Mouse (Mus musculus) adipocyte (in vitro differentiated cells): ENCODE results near the gene Dcpp3.
"Not testable (repeated sequence)": the region's sequence is repeated elsewhere in the genome, so short reads cannot be mapped to it uniquely, and the experiment has no call there.

Source experiments
- DNase-seq: peaks from one replicate; pipeline ENCODE4 v3.0.0-alpha.2; 2016; ENCODE audit warnings: low spot score

Gene Dcpp3

DNA sequence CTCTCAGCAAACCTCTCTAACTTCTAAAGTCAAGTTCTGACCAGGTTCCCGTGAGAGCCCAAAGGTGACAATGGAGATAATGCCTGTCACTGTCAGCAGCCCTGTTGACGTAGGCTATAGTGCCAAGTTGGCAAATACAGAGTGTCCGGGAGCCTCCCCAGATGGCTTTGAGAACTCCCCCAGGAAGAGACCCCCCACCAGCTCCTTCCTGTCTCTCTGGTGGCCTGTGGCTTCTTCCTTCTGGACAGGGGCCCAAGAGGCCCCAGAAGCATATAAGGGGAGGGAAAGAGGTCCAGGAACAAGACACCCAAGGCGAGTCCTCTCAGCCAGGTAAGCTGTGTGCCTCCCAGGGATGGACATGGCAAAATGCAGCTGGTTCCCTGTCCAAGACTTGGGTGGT is at the start of gene Dcpp3:
Dcpp3 (plus strand) TSS at position 301 of the 400 bp plus-strand sequence.
- not testable (repeated sequence) for DNase-seq

- no peak for DNase-seq
Observed at GRCm38 (mm10) chr17:23867756-23868155, 49.5 kb upstream of the Dcpp3 start, which contains the start of gene Prss21. Gene Prss21, plus strand, starts transcription at chr17:23868056.

- DNase-seq = no peak
Observed at GRCm38 (mm10) chr17:23868513-23868912, 48.7 kb upstream of the Dcpp3 start.

- peak; percentile 76 for DNase-seq
Observed at GRCm38 (mm10) chr17:23873884-23874856, 43.1 kb upstream of the Dcpp3 start.

GRCm38 (mm10) chr17:23876741-23877140 is 40.5 kb upstream of the Dcpp3 start:
- no peak for DNase-seq

GRCm38 (mm10) chr17:23877166-23877565 is 40.1 kb upstream of the Dcpp3 start:
- no peak for DNase-seq

DNA sequence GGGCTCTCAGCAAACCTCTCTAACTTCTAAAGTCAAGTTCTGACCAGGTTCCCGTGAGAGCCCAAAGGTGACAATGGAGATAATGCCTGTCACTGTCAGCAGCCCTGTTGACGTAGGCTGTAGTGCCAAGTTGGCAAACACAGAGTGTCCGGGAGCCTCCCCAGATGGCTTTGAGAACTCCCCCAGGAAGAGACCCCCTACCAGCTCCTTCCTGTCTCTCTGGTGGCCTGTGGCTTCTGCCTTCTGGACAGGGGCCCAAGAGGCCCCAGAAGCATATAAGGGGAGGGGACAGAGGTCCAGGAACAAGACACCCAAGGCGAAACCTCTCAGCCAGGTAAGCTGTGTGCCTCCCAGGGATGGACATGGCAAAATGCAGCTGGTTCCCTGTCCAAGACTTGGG is 36.7 kb upstream of the Dcpp3 start, which contains the start of the genes Dcpp1 and Dcpp2:
Dcpp1 (plus strand) TSS at position 301 of the 400 bp plus-strand sequence.
Dcpp2 (plus strand) TSS at position 305 of the 400 bp plus-strand sequence.
- not testable (repeated sequence) for DNase-seq

- DNase-seq = peak; percentile 93
Observed at GRCm38 (mm10) chr17:23924531-23925007, 7.3 kb downstream of the Dcpp3 start.

- DNase-seq = peak; percentile 76
Observed at GRCm38 (mm10) chr17:23925090-23925493, 7.8 kb downstream of the Dcpp3 start.

GRCm38 (mm10) chr17:23931157-23931556 is 13.9 kb downstream of the Dcpp3 start:
- DNase-seq = peak; percentile 1

DNA sequence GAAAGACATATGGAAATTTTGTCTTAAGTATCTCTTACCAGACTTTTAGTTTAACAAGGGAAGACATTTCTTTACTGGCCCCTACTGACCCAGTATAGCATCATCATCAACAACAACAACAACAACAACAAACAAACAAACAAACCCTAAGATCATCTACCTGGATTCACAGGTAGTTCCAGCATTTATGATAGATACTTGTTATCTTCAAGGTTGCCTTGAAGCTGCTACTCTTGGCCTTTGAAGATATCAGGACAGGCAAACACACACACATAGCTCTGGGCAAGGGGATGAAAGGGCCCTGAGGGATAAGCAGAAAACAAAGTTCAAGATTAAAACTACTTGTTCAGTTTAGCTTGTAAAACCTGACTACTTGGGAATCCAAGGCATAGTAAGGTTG is 24.1 kb downstream of the Dcpp3 start, which contains the start of gene Sbp:
Sbp (plus strand) TSS at position 301 of the 400 bp plus-strand sequence.
- no peak for DNase-seq

- not testable (repeated sequence) for DNase-seq
Observed at GRCm38 (mm10) chr17:23947486-23947885, 30.2 kb downstream of the Dcpp3 start.

DNA sequence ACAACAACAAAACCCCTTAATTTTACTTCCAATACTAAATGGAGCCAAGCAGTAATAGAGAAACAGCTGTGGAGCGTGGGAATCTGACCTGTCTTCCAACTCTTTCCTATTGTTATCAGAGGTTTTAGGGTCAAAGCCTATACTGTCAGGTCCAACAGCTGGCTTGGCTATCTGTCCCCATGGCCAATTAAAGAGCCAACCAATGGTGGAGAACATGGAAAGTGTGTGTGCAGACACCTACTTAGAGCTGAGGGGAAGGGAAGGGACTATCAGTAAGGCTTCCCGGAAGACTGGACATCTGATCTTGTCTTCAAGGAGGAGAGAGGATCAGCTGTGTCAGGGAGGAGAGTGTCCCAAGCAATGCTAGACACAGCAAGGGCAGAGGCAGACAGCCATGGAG is 31.8 kb downstream of the Dcpp3 start:
- DNase-seq = no peak

DNA sequence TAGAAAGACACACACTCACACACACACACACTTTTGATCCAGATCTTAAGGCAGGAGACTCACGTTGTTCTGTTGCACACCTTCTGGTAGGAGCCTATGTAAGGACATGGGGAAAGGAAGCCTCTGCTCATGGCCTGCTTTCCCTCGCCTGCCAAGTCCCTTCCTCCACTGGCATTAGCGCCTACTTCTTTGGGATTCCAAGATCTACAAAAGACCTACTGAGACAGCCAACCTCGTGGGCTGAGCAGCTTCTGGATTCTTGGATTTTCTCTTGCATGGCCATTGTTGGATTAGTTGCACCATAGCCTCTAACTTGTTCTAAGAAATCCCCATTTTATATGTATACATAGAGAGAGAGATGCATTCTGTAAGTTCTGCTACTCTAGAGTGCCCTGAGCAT is 33.6 kb downstream of the Dcpp3 start:
- not testable (repeated sequence) for DNase-seq

- no peak for DNase-seq
Observed at GRCm38 (mm10) chr17:23955174-23955573, 37.9 kb downstream of the Dcpp3 start, which contains the start of gene Sbpl. Gene Sbpl, minus strand, starts transcription at chr17:23955274.

DNA sequence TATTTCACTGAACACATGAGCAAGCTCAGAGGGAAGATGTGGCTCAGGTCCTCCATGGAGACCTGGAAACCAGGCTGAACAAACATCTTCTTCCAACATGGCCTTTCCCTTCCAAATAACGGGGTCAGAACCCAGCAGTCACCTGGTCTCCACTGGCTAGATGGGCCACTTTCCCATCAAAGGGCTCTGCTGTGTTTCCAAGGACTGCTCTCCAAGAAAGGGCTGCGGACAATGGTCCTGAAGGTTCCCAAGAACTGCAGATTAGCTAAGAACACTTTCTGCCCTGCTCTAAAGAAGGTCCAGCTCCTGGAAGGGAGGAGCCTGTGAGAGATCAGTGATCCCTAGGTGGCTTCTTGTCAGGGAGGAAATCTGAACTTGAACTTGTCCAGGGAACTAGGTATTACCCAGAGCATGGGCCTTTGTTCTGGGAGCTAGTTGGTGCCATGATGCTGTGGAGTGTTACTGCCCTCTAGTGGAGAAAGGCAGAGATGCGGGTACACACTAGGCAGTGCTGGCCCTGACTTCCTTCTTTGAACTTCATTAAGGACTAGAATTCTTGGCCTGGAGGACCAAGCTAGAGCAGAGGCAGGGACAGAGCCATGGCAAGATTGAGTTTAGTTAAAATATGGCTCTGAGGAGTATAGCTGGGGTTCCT is 43.0 kb downstream of the Dcpp3 start:
- peak; percentile 91 for DNase-seq

DNA sequence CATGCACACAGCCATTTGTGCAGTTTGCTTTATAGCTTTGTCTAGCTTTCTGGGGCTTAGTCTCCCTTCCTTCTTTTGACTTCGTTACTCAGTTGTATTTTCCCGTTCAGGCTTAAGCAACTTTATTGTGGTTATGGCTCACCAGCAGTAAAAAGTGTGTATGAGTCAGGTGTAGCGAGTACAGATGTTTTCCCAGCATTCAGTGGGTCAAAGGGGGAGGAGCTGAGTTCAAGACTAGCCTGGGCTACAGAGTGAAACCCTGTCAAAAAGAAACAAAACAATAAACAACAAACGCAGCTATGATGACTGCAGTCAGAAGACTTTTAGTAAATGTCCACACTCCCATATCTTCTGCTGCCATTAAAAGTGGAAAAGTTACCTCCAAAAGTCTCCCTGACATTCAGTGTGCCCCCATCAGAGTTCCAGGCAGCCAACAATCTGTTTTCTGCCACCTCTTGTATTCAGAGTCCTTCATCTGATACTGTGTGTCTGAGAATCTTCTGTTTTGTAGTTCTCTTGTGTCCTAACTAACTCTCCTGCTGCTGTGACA is 44.4 kb downstream of the Dcpp3 start:
- DNase-seq = no peak

- DNase-seq = no peak
Observed at GRCm38 (mm10) chr17:23965805-23966425, 48.7 kb downstream of the Dcpp3 start.

DNA sequence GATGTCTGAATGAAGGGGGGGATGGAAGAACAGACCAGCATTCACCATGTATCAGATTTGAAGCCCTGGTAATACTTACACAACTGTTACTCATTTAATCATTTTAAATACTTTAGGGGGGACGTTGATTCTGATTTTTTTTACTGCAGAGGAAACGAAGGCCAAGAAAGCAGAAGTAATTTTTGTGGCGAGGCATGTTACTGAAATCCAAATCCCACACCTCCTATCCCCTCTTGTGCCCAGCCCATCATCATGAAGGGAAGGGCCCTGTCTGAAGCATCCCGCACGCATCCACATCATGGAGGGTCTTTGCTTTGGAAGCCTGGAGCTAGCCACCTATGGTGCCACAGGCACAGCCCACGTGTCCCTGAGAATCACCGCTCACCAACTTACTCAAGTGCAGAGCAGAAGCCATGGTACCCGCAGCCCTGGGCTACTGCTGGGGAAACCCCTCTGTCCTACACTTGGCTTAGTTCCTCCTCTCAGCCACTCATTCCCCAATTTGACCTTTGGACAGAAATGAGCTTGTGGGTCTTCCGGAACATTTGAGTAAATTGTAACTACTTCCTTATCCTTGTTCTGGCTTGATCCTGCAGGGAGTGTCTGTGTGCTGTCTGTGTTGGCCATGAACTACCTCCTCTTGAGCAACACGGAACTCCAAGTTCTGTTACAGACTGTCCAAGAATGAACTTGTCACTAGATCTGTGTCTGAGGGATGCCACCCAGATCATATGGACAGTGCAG is 49.6 kb downstream of the Dcpp3 start:
- peak; percentile 77 for DNase-seq

DNA sequence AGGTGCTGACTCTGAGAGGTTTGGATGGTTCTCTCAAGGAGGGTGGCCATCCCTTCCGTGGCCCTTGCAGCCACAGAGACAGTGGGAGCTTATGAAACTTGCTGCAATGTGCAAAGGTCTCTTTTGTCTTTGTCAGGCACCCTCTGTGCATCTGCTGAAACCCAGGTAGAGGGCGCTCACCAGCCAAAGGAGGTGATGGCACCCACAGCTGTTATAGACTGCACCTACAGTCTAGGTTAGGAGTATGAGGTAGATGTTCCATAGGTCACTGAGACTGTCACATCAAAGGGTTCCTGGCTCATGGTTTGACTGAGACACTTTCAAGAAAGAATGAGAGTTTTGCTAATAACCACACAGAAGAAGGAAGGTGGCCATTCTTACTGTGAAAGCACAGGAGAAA is 51.5 kb downstream of the Dcpp3 start:
- no peak for DNase-seq
